Mouse (Mus musculus): Measurements from ENCODE around the gene Supt5.

- TF ChIP-seq POLR2A (IDR thresholded peaks at IDR 0.05; ENCODE audit: control insufficient read depth, extremely low read depth, insufficient read depth, low read length, poor library complexity) = 0 out of 2 replicates have a peak, but pooled peaks have one; percentile 54
- no peak for TF ChIP-seq CTCF (IDR thresholded peaks at IDR 0.05; ENCODE audit: borderline replicate concordance, control insufficient read depth, extremely low read depth, insufficient read depth, low read length, poor library complexity)
Observed at GRCm38 (mm10) chr7:28381017-28381790, 42.7 kb upstream of the Supt5 start.

Data from thymus, adult 2 months (tissue).